Mouse (Mus musculus) small intestine, adult 2 months (tissue): ENCODE results near the gene Ptprd.

ENCODE experiments used
- CTCF ChIP-seq: fragments of 200-500 bp; IDR thresholded peaks from 2 replicates; pipeline ENCODE4 v1.5.1; 2012; ENCODE audit warnings: low read depth, mild to moderate bottlenecking, control low read depth, inconsistent platforms, low read length, moderate library complexity, mixed read lengths; ENCODE audit not compliant: insufficient replicate concordance, insufficient read length; ENCODE audit errors: extremely low read depth
- POLR2A ChIP-seq: fragments of 200-500 bp; IDR thresholded peaks from 2 replicates; pipeline ENCODE4 v1.6.1; 2012; ENCODE audit warnings: low read depth, mild to moderate bottlenecking, control low read depth, inconsistent platforms, low read length, moderate library complexity

DNA sequence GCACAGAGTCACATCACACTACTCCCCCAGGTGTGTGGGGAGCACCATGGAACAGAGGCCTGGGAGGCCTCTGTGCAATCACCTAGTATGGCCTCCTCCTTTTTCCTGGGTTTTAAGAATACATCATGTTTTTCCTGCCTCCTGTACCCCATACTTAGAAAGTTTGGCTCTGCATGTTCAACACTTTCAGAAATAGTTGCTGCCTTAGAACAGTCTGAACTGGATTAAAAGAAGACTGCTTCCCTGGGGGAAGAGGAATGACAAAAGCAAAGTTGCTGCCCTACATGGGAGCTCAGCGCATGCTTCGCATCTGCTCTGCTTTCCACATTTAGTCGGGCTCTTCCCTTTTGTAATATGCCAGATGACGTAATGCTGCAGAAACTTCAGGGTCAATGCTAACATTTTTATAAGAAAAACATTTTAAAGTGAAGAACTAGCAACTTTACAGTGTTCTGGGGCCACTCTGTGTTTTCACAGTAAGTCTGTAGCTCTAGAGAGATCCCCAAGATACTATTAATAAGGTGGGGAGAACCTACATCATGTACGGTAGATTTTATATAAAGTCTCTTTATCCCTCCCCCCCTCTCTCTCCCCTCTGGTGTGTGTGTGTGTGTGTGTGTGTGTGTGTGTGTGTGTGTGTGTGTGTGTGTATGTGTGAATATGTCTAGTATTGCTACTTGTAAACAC is 564.2 kb downstream of the Ptprd start:
- no peak for TF ChIP-seq CTCF
- TF ChIP-seq POLR2A, result no peak
